Mouse (Mus musculus) heart, postnatal 14 days (tissue): ENCODE measurements around the gene Cblb. TPM values are rescaled to one million over a fixed set of nuclear protein-coding genes. Genes with fewer than 3 reads are reported as not detected.

Source experiments
- DNase-seq, 2 experiments: peaks; one replicate each; pipeline ENCODE4 v3.0.0; 2021 to 2022
- intact Hi-C: fragments of 180-260 bp; cut with DNase I; formaldehyde crosslinking; loops from one replicate; pipeline ENCODE4 v1.15.1; 2025
- long read RNA-seq, 2 experiments: library from polyadenylated mRNA; stranded (forward); transcript quantifications; one replicate each; pipeline ENCODE4 v2.0.0; 2021
- total RNA-seq, 2 experiments: library from RNA; stranded (reverse); gene quantifications; 2 replicates each; pipeline ENCODE4 v1.2.3; 2021

Gene Cblb
- total RNA-seq: 10 to 100 TPM; 17.5 to 17.7 TPM
- long read RNA-seq, experiment 1, partial matches to known transcripts: 0 of 5 reads
- long read RNA-seq, experiment 1, other reads (novel, unspliced or antisense): 5 of 5 reads
- long read RNA-seq, experiment 2, full-length matches to known transcripts: 3 of 9 reads
- long read RNA-seq, experiment 2, partial matches to known transcripts: 4 of 9 reads
- long read RNA-seq, experiment 2, other reads (novel, unspliced or antisense): 2 of 9 reads

DNA sequence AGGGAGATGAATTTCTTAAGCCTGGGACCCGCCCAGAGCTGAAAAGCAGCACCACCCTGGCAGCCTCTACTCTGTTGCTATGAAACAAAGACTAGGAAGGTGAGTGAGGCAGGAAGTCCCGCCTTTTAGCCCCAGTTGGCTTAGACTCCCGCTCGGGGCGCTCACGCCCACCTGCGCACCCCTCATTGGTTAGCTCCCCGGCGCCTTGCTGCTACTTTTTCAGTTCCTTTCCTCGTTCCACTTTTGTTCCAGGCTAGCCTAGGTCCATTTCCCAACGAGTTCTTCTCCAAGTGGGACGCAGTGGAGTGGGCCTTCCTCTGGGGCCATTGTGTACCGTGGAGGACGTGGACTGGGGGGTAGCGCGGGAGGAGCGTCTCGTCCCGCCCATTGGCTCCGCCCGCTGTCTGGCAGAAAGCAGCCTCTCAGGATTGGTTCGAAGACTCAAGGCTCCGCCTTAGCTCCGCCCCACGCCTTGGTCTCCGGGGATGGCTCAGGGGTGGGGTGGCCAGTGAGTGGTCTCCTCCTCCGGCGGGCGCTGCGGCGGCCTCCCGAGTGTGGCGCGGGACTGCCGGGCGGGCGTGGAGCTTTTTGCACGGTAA, at the start of gene Cblb:
Cblb (plus strand) TSS at position 135 of the 599 bp plus-strand sequence.
- peak; percentile 99 for DNase-seq
- intact Hi-C loops: loop anchor here (5.0 kb wide), 3 partner anchors 41 to 146 kb away; no protein-coding TSS in a partner anchor

DNA sequence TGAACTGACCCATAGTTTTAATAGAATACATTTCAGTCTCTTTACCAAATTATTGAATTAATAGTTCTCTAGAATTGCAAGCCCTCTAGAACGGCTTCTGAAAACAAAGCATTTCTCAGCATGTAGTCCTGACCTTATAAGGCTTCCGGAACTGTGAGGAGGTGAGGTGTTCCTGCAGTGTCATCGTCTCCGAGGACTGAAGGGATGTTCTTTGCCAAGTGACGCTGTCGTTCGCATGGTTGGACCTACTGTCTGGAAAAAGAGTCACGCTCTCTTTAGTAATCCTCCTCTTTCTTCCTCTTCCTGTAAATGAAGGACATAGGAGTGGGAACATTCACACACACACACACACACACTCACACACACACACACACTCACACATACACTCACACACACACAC, 45.6 kb upstream of the Cblb start:
- intact Hi-C loops: loop anchor here (5.0 kb wide), 1 partner anchor 47 kb away; the partner anchor contains the start of gene Cblb
- DNase-seq: peak; percentile 6 to 24

DNA sequence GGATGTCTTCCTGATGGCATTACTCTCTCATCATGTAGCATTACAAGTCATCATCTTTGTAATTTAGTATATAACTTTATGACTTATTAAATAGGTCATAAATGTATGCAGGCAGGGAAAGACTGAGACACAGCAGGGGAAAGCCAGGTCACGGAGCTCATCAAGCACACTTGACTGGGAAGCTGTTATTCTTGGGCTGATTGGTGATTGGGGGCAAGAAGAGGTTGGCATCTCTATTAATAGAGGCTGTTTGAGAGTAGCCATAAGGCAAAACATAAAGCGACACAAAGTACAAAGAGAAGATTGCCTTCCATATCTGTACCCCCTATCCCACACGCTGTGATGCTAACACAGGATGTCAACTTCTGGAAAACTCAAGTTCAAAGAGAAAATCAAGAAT, 44.8 kb upstream of the Cblb start:
- no peak for DNase-seq
- intact Hi-C loops: loop anchor here (5.0 kb wide), 1 partner anchor 46 kb away; the partner anchor contains the start of gene Cblb

DNA sequence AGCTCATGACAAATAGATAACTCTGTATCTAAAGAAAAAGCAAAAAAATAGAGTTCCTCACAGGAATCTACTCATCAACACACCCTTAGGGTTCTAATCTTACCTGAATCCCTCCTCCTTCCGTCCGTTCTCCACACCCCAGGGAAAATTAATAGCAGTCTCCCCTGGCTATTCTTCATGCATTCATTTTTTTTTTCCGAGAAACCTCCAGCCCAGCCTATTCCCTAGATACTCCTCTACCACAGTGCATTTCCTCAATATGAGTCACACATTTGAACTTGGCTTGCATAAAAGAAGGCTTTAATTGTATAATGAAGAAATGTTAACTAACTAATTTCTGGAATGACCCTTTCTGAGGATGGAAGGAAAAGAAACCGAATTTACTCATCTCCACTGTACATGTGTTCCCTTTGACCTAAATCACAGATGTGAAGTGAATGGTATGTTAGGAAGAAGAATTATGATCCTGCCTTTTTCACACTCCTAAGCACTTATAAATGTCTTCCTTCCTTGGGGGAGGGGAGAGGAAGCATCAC, 43.9 kb upstream of the Cblb start:
- no peak for DNase-seq
- intact Hi-C loops: loop anchor here (5.0 kb wide), 1 partner anchor 45 kb away; the partner anchor contains the start of gene Cblb

DNA sequence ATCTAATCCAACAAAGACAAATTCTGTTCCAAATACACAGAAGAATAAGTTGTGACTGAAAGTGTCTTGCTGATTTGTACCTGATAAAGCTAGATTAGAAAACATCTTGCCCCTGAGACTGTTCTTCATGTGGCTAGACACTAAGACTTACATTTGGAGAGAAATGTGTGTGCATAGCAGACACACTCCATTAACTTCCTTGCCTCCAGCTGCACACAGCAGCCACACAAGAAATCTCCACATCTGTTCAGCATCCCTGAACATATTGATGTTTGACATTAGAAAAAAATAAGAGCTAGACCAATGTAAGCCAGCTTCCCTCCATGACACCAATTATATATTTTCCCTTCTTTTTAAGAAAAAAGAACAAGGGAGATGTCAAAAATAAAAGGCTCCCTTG, 43.0 kb upstream of the Cblb start:
- no peak for DNase-seq
- intact Hi-C loops: loop anchor here (2.0 to 5.0 kb wide), 2 partner anchors 21 to 44 kb away; partner anchors contain the start of gene Cblb

DNA sequence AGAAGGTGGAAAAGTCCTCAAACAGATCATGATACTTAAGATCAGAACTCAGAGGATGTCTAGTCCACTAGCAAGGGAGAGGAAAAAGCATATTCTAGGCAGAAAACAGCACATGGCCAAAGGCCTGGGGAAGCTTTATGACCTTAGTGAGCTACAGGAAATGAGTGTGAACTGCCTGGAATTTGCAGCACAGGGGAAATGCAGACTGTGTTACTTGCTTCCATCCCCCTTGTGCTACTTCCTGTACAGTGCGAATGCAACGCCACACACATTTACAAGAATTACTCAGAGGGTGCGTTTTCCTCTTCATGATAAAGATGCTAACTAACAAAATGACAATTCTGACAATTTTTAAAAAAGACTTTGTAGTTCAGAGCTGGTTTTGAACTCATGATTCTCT, 41.8 kb upstream of the Cblb start:
- no peak for DNase-seq
- intact Hi-C loops: loop anchor here (2.0 to 5.0 kb wide), 2 partner anchors 22 to 43 kb away; partner anchors contain the start of gene Cblb

DNA sequence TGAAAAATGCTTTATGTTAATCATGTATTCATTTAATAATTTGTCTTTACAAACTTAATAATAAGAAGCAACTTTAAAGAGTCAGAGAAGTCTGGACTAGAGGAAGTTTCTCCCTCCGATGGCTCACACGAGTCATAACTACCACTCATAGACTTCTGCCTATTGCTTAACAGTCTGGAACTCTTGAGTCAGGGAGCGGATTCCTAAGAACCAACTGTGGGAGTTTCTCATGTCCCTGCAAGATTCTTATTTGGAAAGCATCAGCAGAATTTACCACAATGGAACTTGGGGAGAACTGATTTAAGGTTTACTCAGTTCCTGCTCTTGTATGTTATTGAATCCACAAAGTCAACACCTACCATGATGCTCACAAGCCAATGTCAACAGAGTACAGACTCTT, 31.0 kb upstream of the Cblb start:
- no peak for DNase-seq
- intact Hi-C loops: no loop called here

DNA sequence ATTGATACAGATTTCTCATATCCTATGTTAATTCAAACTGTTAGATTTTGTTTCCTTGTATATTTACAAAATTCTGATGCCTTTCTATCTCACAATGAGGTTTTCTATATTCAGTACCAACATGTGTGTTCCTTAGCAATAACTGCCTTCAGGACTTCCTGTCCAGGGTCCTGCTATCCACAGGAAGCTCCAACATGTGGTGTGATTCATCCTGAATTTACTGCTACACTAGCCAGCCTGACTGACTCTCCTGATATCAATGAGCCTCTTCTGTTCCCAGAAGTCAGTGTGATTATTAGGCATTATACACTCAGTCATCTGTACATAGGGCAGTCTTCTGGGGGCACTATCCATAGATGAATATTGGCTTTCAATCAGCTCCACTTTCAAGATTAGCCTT, 30.2 kb upstream of the Cblb start:
- no peak for DNase-seq
- intact Hi-C loops: no loop called here

DNA sequence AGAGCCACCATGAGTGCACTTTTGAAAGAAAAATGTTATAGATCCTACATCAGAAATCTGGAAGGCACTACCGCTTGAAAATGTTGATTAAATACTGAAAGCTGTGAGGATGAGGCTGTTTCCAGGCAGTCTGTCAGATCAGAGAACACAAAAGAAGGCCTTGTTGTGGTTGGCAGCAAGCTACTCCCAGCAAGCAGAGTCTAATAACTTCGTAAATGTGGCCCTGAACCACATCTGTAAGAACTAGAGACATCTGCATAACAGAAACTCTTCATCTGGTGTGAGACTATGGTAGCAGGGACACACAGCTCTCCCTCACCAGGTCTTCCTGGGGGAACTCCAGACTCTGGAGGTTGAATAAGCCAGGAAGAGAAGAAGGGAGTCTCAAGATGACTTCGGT, 24.0 kb upstream of the Cblb start:
- intact Hi-C loops: no loop called here
- no peak for DNase-seq

DNA sequence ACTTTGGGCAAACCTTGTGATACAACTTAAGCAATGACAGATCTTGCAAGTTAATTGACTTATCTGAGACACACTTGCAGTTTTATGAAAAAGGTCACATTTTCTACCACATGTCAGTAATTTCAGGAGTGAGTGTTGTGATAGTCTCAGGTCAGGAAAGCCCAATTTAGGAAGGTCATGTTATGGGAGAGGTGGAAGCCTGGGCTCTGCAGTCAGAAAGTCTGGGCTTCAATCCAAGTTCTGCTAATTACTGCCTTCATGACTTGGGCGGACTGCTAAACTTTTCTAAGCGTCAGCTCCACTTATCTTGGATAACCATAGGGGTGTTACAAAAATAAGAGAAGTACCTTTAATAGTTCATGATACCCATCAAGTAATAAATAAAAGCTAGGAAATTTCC, 22.6 kb upstream of the Cblb start:
- intact Hi-C loops: no loop called here

DNA sequence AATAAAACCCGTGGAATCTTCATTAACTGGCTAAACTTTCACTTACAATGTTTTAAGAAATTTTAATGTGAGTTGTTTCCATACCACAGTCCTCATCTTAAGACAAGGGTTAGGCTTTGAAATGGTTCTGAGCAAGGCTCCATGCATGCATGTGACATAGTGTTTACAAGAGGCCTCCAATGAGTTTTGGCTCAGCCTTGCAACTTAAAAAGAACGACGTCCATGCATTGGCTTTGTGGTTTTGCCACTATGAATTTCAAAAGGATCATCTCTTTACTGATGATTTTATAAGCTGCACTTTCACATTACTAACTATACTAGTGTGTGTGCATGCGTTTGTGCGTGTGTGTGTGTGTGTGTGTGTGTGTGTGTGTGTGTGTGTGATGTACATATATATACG, 21.6 kb upstream of the Cblb start:
- intact Hi-C loops: no loop called here

More for the DNA sequence above, 22.6 kb upstream of the Cblb start:
- no peak for DNase-seq

DNA sequence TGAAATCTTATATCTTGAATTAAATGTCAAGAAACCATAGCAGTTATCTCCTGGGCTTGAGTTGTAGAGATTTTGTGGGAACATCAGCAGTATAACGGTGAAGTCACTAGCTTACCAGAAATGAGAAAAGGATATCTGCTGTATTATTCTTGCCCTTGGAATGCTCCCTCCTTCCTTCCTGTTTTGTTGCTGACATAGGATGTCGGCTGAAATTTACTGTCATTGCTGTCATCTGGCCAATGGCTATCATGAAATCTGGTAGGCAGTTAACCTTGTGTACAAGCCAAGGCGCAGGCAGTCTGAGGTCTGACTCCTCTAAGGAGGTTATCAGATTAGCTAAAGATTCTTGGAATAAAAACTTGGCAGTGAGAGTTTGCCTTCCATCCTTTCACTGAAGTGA, 18.0 kb upstream of the Cblb start:
- intact Hi-C loops: no loop called here
- no peak for DNase-seq

More for the DNA sequence above, 21.6 kb upstream of the Cblb start:
- DNase-seq: no peak

DNA sequence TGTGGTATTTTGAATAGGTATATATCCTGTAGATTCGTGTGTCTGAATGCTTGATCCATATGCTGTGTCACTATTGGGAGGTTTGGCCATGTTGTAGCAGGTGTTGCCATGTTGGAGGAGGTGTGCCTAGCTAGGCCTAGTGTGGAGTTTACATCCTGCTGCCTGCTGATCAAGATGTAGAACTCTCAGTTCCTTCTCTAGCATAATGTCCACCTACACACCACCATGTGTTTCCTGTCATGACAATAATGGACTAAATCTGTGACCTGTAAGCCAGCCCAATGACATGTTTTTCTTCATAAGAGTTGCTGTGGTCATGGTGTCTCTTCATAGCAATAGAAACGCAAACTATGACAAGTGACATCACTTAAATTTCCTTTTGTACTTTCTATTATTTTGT, 17.2 kb upstream of the Cblb start:
- no peak for DNase-seq
- intact Hi-C loops: no loop called here

DNA sequence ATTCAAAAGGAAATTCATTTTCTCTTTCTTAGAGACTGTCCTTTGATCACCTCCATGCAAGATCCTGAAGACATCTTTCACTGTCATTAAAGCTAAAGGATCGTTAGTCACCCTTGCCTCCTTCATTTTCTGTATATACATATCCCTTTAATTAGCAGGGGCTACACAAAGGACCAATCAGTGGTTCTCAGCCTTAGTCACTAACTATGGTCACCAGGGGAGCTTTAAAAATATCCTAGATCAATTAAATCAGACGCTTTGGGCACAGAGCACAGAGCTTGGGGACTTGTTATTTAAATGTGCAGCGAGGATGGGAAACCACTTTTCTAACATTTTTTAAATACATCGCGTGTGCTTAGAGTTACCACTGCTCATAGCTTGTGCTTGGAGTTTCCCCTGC, 7.6 kb upstream of the Cblb start:
- intact Hi-C loops: no loop called here
- DNase-seq: no peak

DNA sequence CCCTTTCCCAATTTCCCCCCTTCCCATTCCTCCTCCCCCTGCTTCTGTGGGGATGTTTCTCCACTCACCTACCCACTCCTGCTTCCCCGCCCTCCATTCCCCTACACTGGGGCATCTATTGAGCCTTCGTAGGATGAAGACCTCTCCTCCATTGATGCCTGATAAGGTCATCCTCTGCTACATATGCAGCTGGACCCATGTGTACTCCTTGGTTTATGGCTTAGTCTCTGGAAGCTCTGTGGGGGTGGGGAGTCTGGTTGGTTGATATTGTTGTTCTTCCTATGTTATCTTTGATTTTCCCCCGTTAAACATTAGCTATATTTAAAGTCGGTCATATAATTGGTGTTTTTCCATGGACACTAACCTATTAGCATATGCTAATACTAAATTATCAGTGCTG, 3.7 kb upstream of the Cblb start:
- intact Hi-C loops: no loop called here

DNA sequence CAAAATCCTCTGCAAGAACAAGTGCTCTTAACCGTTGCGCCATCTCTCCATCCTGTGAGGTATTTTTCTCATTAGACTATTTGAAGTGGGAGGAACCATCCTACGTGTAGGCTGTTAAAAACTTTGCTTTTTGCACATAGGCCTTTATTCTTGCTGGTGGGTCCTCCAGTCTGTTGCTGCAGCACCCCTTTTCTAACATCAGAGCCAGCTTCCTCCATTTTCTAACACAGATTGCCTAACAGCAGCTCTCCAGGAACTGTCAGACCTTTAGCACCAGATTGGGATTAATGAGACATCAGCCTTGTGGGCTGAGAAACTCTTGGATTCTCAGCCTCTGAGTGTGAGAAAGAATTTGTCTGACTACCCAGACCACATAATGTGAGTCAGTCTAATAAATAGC, 2.0 kb upstream of the Cblb start:
- no peak for DNase-seq
- intact Hi-C loops: no loop called here

More for the DNA sequence above, 3.7 kb upstream of the Cblb start:
- no peak for DNase-seq

DNA sequence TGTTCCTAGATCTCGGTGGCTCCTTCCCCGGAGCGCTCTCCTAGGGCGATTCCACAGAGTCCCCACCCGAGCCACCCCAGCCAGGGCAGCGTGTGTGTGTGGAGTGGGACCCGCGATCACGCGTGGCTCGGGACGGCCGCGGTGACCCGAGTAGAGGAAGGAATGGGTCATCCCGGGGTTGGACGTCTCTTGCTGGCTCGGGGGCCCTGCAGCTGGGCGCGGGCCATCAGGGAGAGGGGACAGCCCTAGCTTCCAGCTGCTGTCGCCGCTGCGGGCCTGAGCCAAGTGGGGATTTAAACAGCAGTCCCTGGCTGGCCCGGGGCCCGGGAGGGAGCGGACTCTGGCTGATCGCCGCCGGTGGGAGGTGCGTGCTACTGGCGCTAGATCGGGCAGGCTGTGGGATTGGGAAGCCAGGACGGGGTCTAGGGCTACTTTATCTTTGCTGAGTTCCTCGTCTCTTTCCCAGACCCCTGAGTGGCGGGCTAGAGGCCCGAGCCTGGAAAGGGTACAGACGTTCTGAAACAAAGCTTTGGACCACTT, 757 bp downstream of the Cblb start:
- DNase-seq: peak; percentile 97 to 99
- intact Hi-C loops: loop anchor here (5.0 kb wide), 3 partner anchors 41 to 146 kb away; no protein-coding TSS in a partner anchor

DNA sequence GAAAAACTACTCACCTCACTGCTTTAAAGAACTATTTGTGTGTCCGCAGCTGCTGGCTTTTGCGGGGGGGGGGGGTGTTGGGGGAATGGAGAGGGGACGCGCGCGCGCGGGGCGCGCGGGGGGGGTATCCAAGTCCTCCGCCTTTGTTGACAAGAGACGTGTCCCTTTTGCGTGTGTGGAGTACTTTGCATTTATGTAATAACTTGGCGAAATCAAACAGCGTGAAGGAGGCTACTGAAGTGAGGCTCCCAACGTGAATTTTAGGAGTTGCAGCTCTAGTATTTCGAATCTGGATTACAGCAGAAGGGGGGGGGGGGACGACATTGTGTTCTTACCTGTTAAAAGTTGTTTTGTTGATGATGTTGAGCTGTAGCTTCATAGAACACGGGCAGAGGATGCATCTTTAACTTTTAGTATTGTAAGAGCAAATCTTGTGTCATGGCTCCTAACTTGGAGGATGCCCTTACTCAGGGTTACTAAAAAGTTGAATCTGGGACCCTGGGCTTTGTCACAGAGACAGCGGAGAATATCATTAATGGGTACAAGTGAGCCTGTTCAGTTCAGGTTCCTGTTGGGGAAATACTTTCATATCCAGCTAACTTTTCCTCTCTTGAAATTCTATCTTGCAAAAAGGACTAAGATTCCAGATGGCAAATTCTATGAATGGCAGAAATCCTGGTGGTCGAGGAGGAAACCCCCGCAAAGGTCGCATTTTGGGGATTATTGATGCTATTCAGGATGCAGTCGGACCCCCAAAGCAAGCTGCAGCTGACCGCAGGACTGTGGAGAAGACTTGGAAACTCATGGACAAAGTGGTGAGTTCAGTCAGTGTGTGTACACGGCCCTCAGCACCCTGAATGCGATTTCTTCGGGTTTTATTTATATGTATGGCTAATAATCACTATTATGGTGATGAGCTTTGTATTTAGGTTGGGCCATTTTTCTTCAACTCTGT, 1.6 kb downstream of the Cblb start:
- intact Hi-C loops: loop anchor here (5.0 kb wide), 3 partner anchors 40 to 145 kb away; no protein-coding TSS in a partner anchor
- DNase-seq: no peak

DNA sequence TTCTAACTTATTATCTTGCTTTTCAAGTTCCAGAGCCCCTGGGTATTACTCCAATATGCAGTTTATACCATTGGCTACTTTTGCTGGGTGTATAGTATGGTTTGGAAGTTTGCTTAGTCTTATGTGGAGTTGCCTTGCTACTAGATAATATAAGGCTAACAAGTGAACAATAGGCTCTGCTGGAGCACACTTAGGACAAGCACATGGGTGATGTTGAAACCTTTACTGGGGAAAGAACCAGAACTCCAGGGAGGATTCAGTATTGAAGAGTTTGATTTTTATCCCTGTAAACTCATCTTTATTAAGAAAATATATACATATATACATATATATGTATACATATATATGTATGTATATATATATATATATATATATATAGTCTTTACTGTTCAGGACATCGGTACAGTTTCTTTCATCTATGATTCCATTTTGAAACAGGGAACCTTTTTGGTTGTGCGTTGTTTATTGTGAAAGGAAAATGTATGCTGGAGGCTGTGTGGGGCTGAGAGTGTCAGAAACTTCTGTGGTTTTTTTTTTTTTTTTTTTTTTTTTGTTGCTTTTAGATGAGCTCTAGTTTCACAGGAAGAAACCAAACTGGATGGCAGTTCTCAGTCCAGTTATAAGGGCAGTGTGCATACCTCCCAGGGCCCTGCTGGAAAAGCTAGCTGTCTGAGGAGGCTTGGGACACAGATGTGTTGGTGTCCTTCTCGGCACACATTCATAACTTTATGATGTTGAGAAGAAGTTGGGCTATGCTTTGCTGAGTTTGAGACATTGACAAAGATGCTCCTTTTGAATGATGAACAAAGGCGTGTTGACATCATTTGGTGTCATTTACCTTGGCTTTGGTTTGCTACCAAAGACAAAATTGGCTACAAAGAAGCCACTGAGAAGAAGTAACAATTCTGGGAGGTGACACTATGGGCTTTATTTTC, 2.6 kb downstream of the Cblb start:
- intact Hi-C loops: loop anchor here (5.0 kb wide), 3 partner anchors 39 to 144 kb away; no protein-coding TSS in a partner anchor
- no peak for DNase-seq
